Mouse (Mus musculus) spleen, adult 2 months (tissue): ENCODE measurements at regions not wholly inside any gene's neighbourhood (a gene's known extent, or its start where the extent isn't known, plus 50 kb on each side); places are given as distances from the start of the nearest gene placed in this dataset.

Experiments
- DNase-seq, 2 experiments: peaks; one replicate each; pipeline versions ENCODE4 v3.0.0 to v3.0.0-alpha.2; 2012 to 2021; ENCODE audit warnings: low spot score in 2 of 2, low read depth in 1 of 2
- H3K27ac ChIP-seq: fragments of 200-500 bp; 2 replicates; pipeline ENCODE4 v1.5.1; 2012; ENCODE audit warnings: low read length, inconsistent platforms; ENCODE audit not compliant: insufficient read depth
- H3K27me3 ChIP-seq: fragments of 200-500 bp; 2 replicates; pipeline ENCODE4 v1.6.1; 2012; ENCODE audit warnings: mild to moderate bottlenecking, moderate library complexity, low read length, inconsistent platforms; ENCODE audit not compliant: control insufficient read depth, insufficient read depth
- H3K36me3 ChIP-seq: fragments of 200-500 bp; 2 replicates; pipeline ENCODE4 v1.6.1; 2012; ENCODE audit warnings: mild to moderate bottlenecking, low read length, inconsistent platforms; ENCODE audit not compliant: control insufficient read depth, insufficient read depth
- H3K4me1 ChIP-seq: fragments of 200-500 bp; 2 replicates; pipeline ENCODE4 v1.6.1; 2011; ENCODE audit warnings: inconsistent platforms; ENCODE audit not compliant: control insufficient read depth, insufficient read depth, insufficient read length
- H3K4me3 ChIP-seq: fragments of 200-500 bp; 2 replicates; pipeline ENCODE4 v1.5.1; 2011; ENCODE audit warnings: mild to moderate bottlenecking, inconsistent platforms; ENCODE audit not compliant: insufficient read depth, insufficient read length; ENCODE audit errors: extremely low read depth
- CTCF ChIP-seq: fragments of 200-500 bp; IDR thresholded peaks from 2 replicates; pipeline ENCODE4 v1.5.1; 2011; ENCODE audit warnings: mild to moderate bottlenecking, inconsistent platforms; ENCODE audit not compliant: insufficient read depth, insufficient read length, insufficient replicate concordance; ENCODE audit errors: extremely low read depth
- POLR2A ChIP-seq: fragments of 200-500 bp; IDR thresholded peaks from 2 replicates; pipeline ENCODE4 v1.6.1; 2011; ENCODE audit warnings: low read depth, low read length, inconsistent platforms
- WGBS: fragments of 180-500 bp; shearing (Covaris S2); methylation state at CpG from one replicate; pipeline ENCODE4 v1.1.7; 2018; 5-methylcytosine and 5-hydroxymethylcytosine counted together

DNA sequence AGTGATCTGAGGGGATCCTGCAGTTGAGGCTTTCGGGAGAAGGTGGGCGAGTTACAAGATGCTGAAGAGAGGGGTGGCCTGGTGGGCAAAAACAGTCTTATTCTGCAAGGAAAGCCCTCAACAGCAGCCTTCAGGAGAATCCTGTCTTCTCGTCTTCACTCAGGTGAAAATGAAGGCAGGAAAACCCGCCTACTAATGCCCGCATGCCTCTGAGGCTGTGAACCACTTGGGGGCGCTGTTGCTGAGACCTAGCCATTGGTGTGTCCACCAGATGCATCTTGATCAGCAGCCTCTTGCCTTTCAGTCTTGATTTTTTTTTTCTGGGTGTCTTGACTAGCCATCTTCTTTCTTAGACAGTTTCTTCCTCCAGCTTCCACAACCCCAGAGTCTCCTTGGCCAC, 85.2 kb upstream of the Tpm1 start:
- Histone ChIP-seq H3K4me3 (no peak overlapping the region), H3K27me3 (no peaks in the 10 kb centered on the region), H3K27ac (no peak overlapping the region), H3K4me1 (no peaks in the 10 kb centered on the region), H3K36me3 (no peaks in the 10 kb centered on the region)
- DNase-seq, result no peak
- TF ChIP-seq POLR2A (no peak), CTCF (no peak)
- WGBS, result 73% methylated on average over 6 of the region's 6 CpGs

GRCm38 (mm10) chr9:67132370-67132769, 83.2 kb upstream of the Tpm1 start:
- Histone ChIP-seq H3K4me1 (no peaks in the 10 kb centered on the region), H3K27me3 (no peaks in the 10 kb centered on the region), H3K27ac (no peak overlapping the region), H3K4me3 (no peak overlapping the region), H3K36me3 (no peaks in the 10 kb centered on the region)
- DNase-seq, result no peak
- WGBS, result 75% methylated on average over 5 of the region's 5 CpGs
- no peak for TF ChIP-seq CTCF
- TF ChIP-seq POLR2A, result no peak

DNA sequence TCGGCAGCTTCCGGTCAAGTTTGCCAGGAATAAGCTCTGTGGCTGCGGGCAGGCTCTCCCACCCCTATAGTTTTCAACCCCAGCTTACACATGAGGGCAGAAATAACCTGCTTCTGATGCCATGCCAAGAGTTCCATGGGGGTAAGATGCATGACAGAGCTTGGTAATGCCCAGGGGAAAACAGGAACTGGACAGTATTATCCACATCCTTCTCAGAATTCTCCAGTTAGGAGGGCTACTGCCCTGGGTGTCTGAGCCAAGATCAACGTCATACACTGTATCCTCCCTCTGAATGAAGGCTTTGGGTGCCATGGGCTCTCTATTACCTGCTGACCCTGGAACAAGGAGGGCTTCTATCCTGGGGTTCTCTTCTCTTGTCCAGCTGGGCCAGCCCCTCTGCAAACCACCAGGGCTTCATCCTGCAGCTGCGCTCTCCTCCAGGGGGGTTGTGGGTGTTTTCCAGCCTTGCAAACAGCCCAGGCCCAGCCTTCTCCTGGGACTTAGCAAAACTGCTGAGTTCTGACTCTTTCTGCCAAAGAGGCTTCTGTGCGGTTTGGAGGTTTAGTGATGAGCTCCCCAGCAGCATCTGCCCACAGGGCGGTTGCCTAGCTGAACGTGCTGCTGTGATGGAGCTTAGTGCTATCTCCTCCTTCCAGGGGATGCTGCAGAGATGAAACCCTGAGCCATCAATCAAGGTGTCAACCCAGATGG, 81.7 kb upstream of the Tpm1 start:
- 85% methylated on average over 8 of the region's 8 CpGs for WGBS
- H3K27ac ChIP-seq, result no peak overlapping the region
- DNase-seq, result no peak
- no peak overlapping the region for H3K4me3 ChIP-seq
- no peaks in the 10 kb centered on the region for H3K27me3 ChIP-seq
- H3K36me3 ChIP-seq, result no peaks in the 10 kb centered on the region
- no peaks in the 10 kb centered on the region for H3K4me1 ChIP-seq
- TF ChIP-seq POLR2A (no peak), CTCF (no peak)

GRCm38 (mm10) chr9:67129891-67130290, 80.7 kb upstream of the Tpm1 start:
- WGBS, result 87% methylated on average over 3 of the region's 3 CpGs
- no peak for DNase-seq
- H3K4me3 ChIP-seq, result no peak overlapping the region

DNA sequence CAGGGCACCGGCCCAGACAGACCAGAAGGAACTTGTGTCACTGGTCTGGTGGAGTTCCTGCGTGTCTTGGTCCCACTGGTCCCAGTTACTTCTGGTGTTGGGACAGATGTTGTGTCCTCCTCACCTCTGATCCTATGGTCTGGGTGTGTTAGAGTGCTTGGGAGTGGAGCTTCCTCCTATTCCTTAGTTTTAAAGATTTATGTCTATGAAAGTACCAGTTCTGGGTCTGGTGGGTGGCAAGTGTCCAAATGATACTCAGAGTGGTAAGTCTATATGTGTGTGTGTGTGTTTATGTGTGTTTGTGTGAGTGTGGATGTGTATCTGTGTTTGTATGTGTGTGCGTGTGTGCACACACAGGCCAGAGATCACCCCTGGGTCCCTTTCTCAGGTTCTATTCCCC, 79.9 kb upstream of the Tpm1 start:
- TF ChIP-seq CTCF (no peak), POLR2A (no peak)

More at GRCm38 (mm10) chr9:67129891-67130290, 80.7 kb upstream of the Tpm1 start:
- TF ChIP-seq CTCF (no peak), POLR2A (no peak)
- Histone ChIP-seq H3K4me1 (no peaks in the 10 kb centered on the region), H3K27me3 (no peaks in the 10 kb centered on the region), H3K27ac (no peak overlapping the region), H3K36me3 (no peaks in the 10 kb centered on the region)

GRCm38 (mm10) chr9:67121691-67122090, 72.5 kb upstream of the Tpm1 start:
- H3K27me3 ChIP-seq, result no peaks in the 10 kb centered on the region
- TF ChIP-seq POLR2A, result no peak
- TF ChIP-seq CTCF, result no peak
- WGBS, result 95% methylated on average over 7 of the region's 7 CpGs
- no peak overlapping the region for H3K27ac ChIP-seq
- H3K36me3 ChIP-seq, result no peaks in the 10 kb centered on the region
- H3K4me1 ChIP-seq, result no peaks in the 10 kb centered on the region
- no peak for DNase-seq
- no peak overlapping the region for H3K4me3 ChIP-seq

More for the DNA sequence above, 79.9 kb upstream of the Tpm1 start:
- H3K4me1 ChIP-seq, result no peaks in the 10 kb centered on the region
- no peaks in the 10 kb centered on the region for H3K36me3 ChIP-seq
- 92% methylated on average over 3 of the region's 3 CpGs for WGBS
- H3K4me3 ChIP-seq, result no peak overlapping the region
- H3K27me3 ChIP-seq, result no peaks in the 10 kb centered on the region
- no peak for DNase-seq
- no peak overlapping the region for H3K27ac ChIP-seq

DNA sequence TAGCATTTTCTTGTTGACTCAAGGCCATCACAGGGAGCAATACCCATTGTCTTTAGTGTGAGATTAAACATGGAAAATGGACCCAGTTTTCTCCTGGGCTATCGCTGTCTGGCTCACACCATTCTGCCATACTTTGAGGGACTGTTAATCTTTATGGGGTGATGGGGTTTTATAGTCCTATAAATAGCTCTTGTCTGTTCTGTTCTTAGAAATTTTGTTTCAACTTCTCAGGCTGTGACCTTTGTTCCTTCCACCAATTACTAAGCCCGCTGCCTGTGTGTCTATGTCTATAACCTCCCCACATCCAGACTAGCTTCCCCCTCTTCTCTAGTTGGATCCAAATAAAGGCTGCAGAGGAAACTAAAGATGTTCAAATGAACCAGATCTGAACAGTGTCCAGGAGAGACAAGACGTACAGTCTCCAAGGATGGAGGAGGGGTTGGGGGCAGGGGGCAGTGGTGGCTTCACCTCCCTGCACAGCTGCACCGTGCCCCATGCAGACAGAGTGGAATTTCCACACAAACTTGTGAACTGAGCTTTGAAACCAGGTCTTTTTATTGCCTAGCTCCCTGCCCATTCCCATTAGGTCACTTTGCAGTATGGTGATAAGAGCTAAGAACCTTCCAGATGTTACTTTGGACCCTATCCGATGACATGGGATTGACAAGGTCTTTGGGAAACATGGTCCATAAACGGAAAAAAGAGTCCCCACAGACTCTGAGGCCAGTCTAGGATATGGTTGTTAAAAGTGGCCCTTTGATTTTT, 69.9 kb upstream of the Tpm1 start:
- no peak for DNase-seq
- Histone ChIP-seq H3K4me1 (no peaks in the 10 kb centered on the region), H3K36me3 (no peaks in the 10 kb centered on the region), H3K27me3 (no peaks in the 10 kb centered on the region), H3K27ac (no peak overlapping the region), H3K4me3 (no peak overlapping the region)
- TF ChIP-seq CTCF (no peak), POLR2A (no peak)
- WGBS, result 79% methylated on average over 6 of the region's 6 CpGs
